Mouse (Mus musculus) inflammation-experienced regulatory T-cells, adult 6 months (primary cell): Measurements from ENCODE around the gene St3gal5. TPM values are rescaled to one million over a fixed set of nuclear protein-coding genes. Genes with fewer than 3 reads are reported as not detected.
"Not testable (repeated sequence)": the region's sequence is repeated elsewhere in the genome, so short reads cannot be mapped to it uniquely, and the experiment has no call there.

Experiments used
- ATAC-seq: one replicate; pipeline ENCODE4 v1.8.0; 2017
- polyA plus RNA-seq, 3 experiments: library from polyadenylated mRNA; unstranded; fragments of 100-300 nt; shearing (Covaris generic); gene quantifications; one replicate each; pipeline ENCODE4 v1.2.1; 2017

Gene St3gal5
- polyA plus RNA-seq, result under 1 TPM; 0.73 to 0.91 (median 0.74) TPM

- ATAC-seq, result peak; percentile 87
Measured at GRCm38 (mm10) chr6:72097181-72097995, at the start of gene St3gal5. TSS of gene St3gal5 (plus strand) at chr6:72097592.

GRCm38 (mm10) chr6:72048643-72049042 lies 48.7 kb upstream of the St3gal5 start:
- no peak for ATAC-seq

- no peak for ATAC-seq
Measured at GRCm38 (mm10) chr6:72049941-72050340, 47.5 kb upstream of the St3gal5 start.

- ATAC-seq, result no peak
Measured at GRCm38 (mm10) chr6:72050827-72051226, 46.6 kb upstream of the St3gal5 start.

GRCm38 (mm10) chr6:72051247-72051646 lies 46.1 kb upstream of the St3gal5 start:
- ATAC-seq, result no peak

GRCm38 (mm10) chr6:72051757-72052156 lies 45.6 kb upstream of the St3gal5 start:
- ATAC-seq, result no peak

GRCm38 (mm10) chr6:72056548-72056947 lies 40.8 kb upstream of the St3gal5 start:
- ATAC-seq, result no peak

- no peak for ATAC-seq
Measured at GRCm38 (mm10) chr6:72058398-72058889, 38.9 kb upstream of the St3gal5 start.

- not testable (repeated sequence) for ATAC-seq
Measured at GRCm38 (mm10) chr6:72060677-72061076, 36.7 kb upstream of the St3gal5 start.

GRCm38 (mm10) chr6:72063718-72064117 lies 33.7 kb upstream of the St3gal5 start:
- ATAC-seq, result no peak

GRCm38 (mm10) chr6:72065988-72066387 lies 31.4 kb upstream of the St3gal5 start:
- ATAC-seq, result no peak

- ATAC-seq, result no peak
Measured at GRCm38 (mm10) chr6:72068436-72068835, 29.0 kb upstream of the St3gal5 start.

- no peak for ATAC-seq
Measured at GRCm38 (mm10) chr6:72071281-72071870, 26.0 kb upstream of the St3gal5 start.

- ATAC-seq, result no peak
Measured at GRCm38 (mm10) chr6:72073781-72074180, 23.6 kb upstream of the St3gal5 start.

- no peak for ATAC-seq
Measured at GRCm38 (mm10) chr6:72076512-72076911, 20.9 kb upstream of the St3gal5 start.

GRCm38 (mm10) chr6:72078178-72078577 lies 19.2 kb upstream of the St3gal5 start:
- no peak for ATAC-seq

- no peak for ATAC-seq
Measured at GRCm38 (mm10) chr6:72081318-72082024, 15.9 kb upstream of the St3gal5 start.

GRCm38 (mm10) chr6:72087402-72087801 lies 10.0 kb upstream of the St3gal5 start:
- ATAC-seq, result no peak

GRCm38 (mm10) chr6:72089865-72090264 lies 7.5 kb upstream of the St3gal5 start:
- no peak for ATAC-seq

- no peak for ATAC-seq
Measured at GRCm38 (mm10) chr6:72091007-72091406, 6.4 kb upstream of the St3gal5 start.

GRCm38 (mm10) chr6:72093121-72093520 lies 4.3 kb upstream of the St3gal5 start:
- no peak for ATAC-seq

GRCm38 (mm10) chr6:72096217-72096616 lies 1.2 kb upstream of the St3gal5 start:
- ATAC-seq, result no peak

GRCm38 (mm10) chr6:72096669-72097068 lies 723 bp upstream of the St3gal5 start:
- ATAC-seq, result no peak
